Mouse (Mus musculus) embryonic facial prominence, embryonic 10.5 days (tissue): ENCODE data around the gene Tmppe. TPM values are rescaled to one million over a fixed set of nuclear protein-coding genes. Genes with fewer than 3 reads are reported as not detected.

Experiments used
- DNase-seq: peaks from one replicate; pipeline ENCODE4 v3.0.0-alpha.2; 2017; ENCODE audit warnings: low spot score
- H3K27ac ChIP-seq: fragments of 300-500 bp; sonication (generic); replicated peaks from 2 replicates; pipeline ENCODE4 v1.5.1; 2016; ENCODE audit warnings: mild to moderate bottlenecking
- H3K27me3 ChIP-seq: fragments of 300-500 bp; sonication (generic); replicated peaks from 2 replicates; pipeline ENCODE4 v1.6.1; 2016; ENCODE audit warnings: low read depth, mild to moderate bottlenecking; ENCODE audit not compliant: poor library complexity, severe bottlenecking
- H3K36me3 ChIP-seq: fragments of 300-500 bp; sonication (generic); replicated peaks from 2 replicates; pipeline ENCODE4 v1.6.1; 2016; ENCODE audit warnings: mild to moderate bottlenecking, moderate library complexity
- H3K4me1 ChIP-seq: fragments of 300-500 bp; sonication (generic); 2 replicates; pipeline ENCODE4 v1.6.1; 2016
- H3K4me3 ChIP-seq: fragments of 300-500 bp; sonication (generic); 2 replicates; pipeline ENCODE4 v1.5.1; 2016; ENCODE audit warnings: mild to moderate bottlenecking, moderate library complexity
- H3K9me3 ChIP-seq: fragments of 300-500 bp; sonication (generic); 2 replicates; pipeline ENCODE4 v1.6.1; 2016; ENCODE audit warnings: mild to moderate bottlenecking
- WGBS: fragments of 180-500 bp; shearing (Covaris S2); methylation state at CpG from one replicate; pipeline ENCODE4 v1.1.7; 2016; 5-methylcytosine and 5-hydroxymethylcytosine counted together
- polyA plus RNA-seq: library from polyadenylated mRNA; unstranded; fragments of >200 nt; fragmentation: Nextera tagmentation; extraction: Ambion mirVana; gene quantifications from 2 replicates; pipeline ENCODE4 v1.2.1, GENCODE M21; 2016

Tmppe gene
- polyA plus RNA-seq, 1 experiment from 2014 or later: 11.8 TPM

- H3K4me1 ChIP-seq: no peaks in the 10 kb centered on the region
- H3K4me3 ChIP-seq: no peak overlapping the region
- DNase-seq: no peak
- H3K9me3 ChIP-seq: peaks cover 8% of the 10 kb centered on the region
- WGBS: 86% methylated on average over 5 of the region's 5 CpGs
- no peaks in the 10 kb centered on the region for H3K27me3 ChIP-seq
- no peak overlapping the region for H3K27ac ChIP-seq
- H3K36me3 ChIP-seq: peaks cover 46% of the 10 kb centered on the region
These were observed 25.3 kb downstream of the Tmppe start for GRCm38 (mm10) chr9:114426201-114426600.

GRCm38 (mm10) chr9:114427425-114427824 is 26.5 kb downstream of the Tmppe start:
- Histone ChIP-seq H3K36me3 (peaks cover 47% of the 10 kb centered on the region), H3K4me1 (no peaks in the 10 kb centered on the region), H3K9me3 (peaks cover 8% of the 10 kb centered on the region), H3K27me3 (no peaks in the 10 kb centered on the region), H3K4me3 (no peak overlapping the region), H3K27ac (no peak overlapping the region)
- DNase-seq: no peak
- 88% methylated on average over 8 of the region's 8 CpGs for WGBS

- Histone ChIP-seq H3K4me3 (no peak overlapping the region), H3K9me3 (peaks cover 8% of the 10 kb centered on the region), H3K27ac (no peak overlapping the region), H3K4me1 (no peaks in the 10 kb centered on the region), H3K27me3 (no peaks in the 10 kb centered on the region), H3K36me3 (peaks cover 51% of the 10 kb centered on the region)
- DNase-seq: no peak
- 89% methylated on average over 12 of the region's 12 CpGs for WGBS
These were observed 27.4 kb downstream of the Tmppe start for GRCm38 (mm10) chr9:114428103-114428834.

- no peaks in the 10 kb centered on the region for H3K27me3 ChIP-seq
- DNase-seq: no peak
- H3K27ac ChIP-seq: no peak overlapping the region
- H3K4me3 ChIP-seq: no peak overlapping the region
- 81% methylated on average over 2 of the region's 2 CpGs for WGBS
- peaks cover 8% of the 10 kb centered on the region; the same call in 1 of the 2 replicates for H3K9me3 ChIP-seq
- H3K36me3 ChIP-seq: peaks cover 31% of the 10 kb centered on the region
- no peaks in the 10 kb centered on the region for H3K4me1 ChIP-seq
These were observed 34.8 kb downstream of the Tmppe start for GRCm38 (mm10) chr9:114435668-114436067.

- no peaks in the 10 kb centered on the region for H3K4me1 ChIP-seq
- H3K4me3 ChIP-seq: no peak overlapping the region
- peaks cover 8% of the 10 kb centered on the region; the same call in 1 of the 2 replicates for H3K9me3 ChIP-seq
- DNase-seq: no peak
- WGBS: 87% methylated on average over 10 of the region's 10 CpGs
- peaks cover 21% of the 10 kb centered on the region for H3K36me3 ChIP-seq
- H3K27ac ChIP-seq: no peak overlapping the region
- H3K27me3 ChIP-seq: no peaks in the 10 kb centered on the region
These were observed 39.6 kb downstream of the Tmppe start for GRCm38 (mm10) chr9:114440548-114440947.

GRCm38 (mm10) chr9:114442225-114442624 is 41.3 kb downstream of the Tmppe start:
- H3K4me3 ChIP-seq: no peak overlapping the region
- H3K36me3 ChIP-seq: peaks cover 12% of the 10 kb centered on the region; the same call in 1 of the 2 replicates
- no peak for DNase-seq
- H3K4me1 ChIP-seq: no peaks in the 10 kb centered on the region
- H3K27me3 ChIP-seq: no peaks in the 10 kb centered on the region
- no peaks in the 10 kb centered on the region for H3K9me3 ChIP-seq
- H3K27ac ChIP-seq: no peak overlapping the region
- 88% methylated on average over 9 of the region's 9 CpGs for WGBS

GRCm38 (mm10) chr9:114442893-114443292 is 42.0 kb downstream of the Tmppe start:
- no peak overlapping the region for H3K4me3 ChIP-seq
- H3K4me1 ChIP-seq: no peaks in the 10 kb centered on the region
- peaks cover 8% of the 10 kb centered on the region; the same call in 1 of the 2 replicates for H3K36me3 ChIP-seq
- DNase-seq: no peak
- WGBS: 89% methylated on average over 9 of the region's 9 CpGs
- no peak overlapping the region for H3K27ac ChIP-seq
- no peaks in the 10 kb centered on the region for H3K9me3 ChIP-seq
- no peaks in the 10 kb centered on the region for H3K27me3 ChIP-seq

- H3K9me3 ChIP-seq: no peaks in the 10 kb centered on the region
These were observed 42.4 kb downstream of the Tmppe start for GRCm38 (mm10) chr9:114443351-114443750.

GRCm38 (mm10) chr9:114446887-114447286 is 46.0 kb downstream of the Tmppe start:
- 93% methylated on average over 8 of the region's 8 CpGs for WGBS
- DNase-seq: no peak
- Histone ChIP-seq H3K27me3 (no peaks in the 10 kb centered on the region), H3K4me1 (no peaks in the 10 kb centered on the region), H3K27ac (no peak overlapping the region), H3K4me3 (no peak overlapping the region), H3K9me3 (no peaks in the 10 kb centered on the region), H3K36me3 (0 out of 2 replicates have a peak, but pooled peaks cover 7% of the 10 kb centered on the region)

More at GRCm38 (mm10) chr9:114443351-114443750, 42.4 kb downstream of the Tmppe start:
- Histone ChIP-seq H3K4me3 (no peak overlapping the region), H3K4me1 (no peaks in the 10 kb centered on the region), H3K27me3 (no peaks in the 10 kb centered on the region), H3K27ac (no peak overlapping the region), H3K36me3 (0 out of 2 replicates have a peak, but pooled peaks cover 7% of the 10 kb centered on the region)
- 87% methylated on average over 8 of the region's 8 CpGs for WGBS
- no peak for DNase-seq

- no peak overlapping the region for H3K4me3 ChIP-seq
- no peak overlapping the region for H3K27ac ChIP-seq
- H3K4me1 ChIP-seq: no peaks in the 10 kb centered on the region
- WGBS: 87% methylated on average over 5 of the region's 5 CpGs
- DNase-seq: no peak
- H3K9me3 ChIP-seq: no peaks in the 10 kb centered on the region
- no peaks in the 10 kb centered on the region for H3K27me3 ChIP-seq
- H3K36me3 ChIP-seq: no peaks in the 10 kb centered on the region
These were observed 47.8 kb downstream of the Tmppe start for GRCm38 (mm10) chr9:114448700-114449099.

GRCm38 (mm10) chr9:114449120-114449754 is 48.3 kb downstream of the Tmppe start:
- WGBS: 90% methylated on average over 13 of the region's 13 CpGs
- Histone ChIP-seq H3K27ac (no peak overlapping the region), H3K4me1 (no peaks in the 10 kb centered on the region), H3K36me3 (no peaks in the 10 kb centered on the region), H3K27me3 (no peaks in the 10 kb centered on the region), H3K4me3 (no peak overlapping the region), H3K9me3 (no peaks in the 10 kb centered on the region)
- DNase-seq: no peak

- WGBS: 87% methylated on average over 7 of the region's 7 CpGs
- H3K36me3 ChIP-seq: peaks cover 8% of the 10 kb centered on the region; the same call in 1 of the 2 replicates
- H3K4me3 ChIP-seq: no peak overlapping the region
- DNase-seq: no peak
- no peaks in the 10 kb centered on the region for H3K27me3 ChIP-seq
- no peak overlapping the region for H3K27ac ChIP-seq
- H3K4me1 ChIP-seq: peaks cover 12% of the 10 kb centered on the region
- H3K9me3 ChIP-seq: no peaks in the 10 kb centered on the region
These were observed 50.7 kb downstream of the Tmppe start for GRCm38 (mm10) chr9:114451615-114452014.

- no peaks in the 10 kb centered on the region for H3K9me3 ChIP-seq
- H3K27ac ChIP-seq: no peak overlapping the region
- H3K27me3 ChIP-seq: no peaks in the 10 kb centered on the region
- no peak overlapping the region for H3K4me3 ChIP-seq
- peaks cover 13% of the 10 kb centered on the region for H3K4me1 ChIP-seq
- peaks cover 10% of the 10 kb centered on the region for H3K36me3 ChIP-seq
- 92% methylated on average over 6 of the region's 6 CpGs for WGBS
- DNase-seq: no peak
These were observed 51.5 kb downstream of the Tmppe start for GRCm38 (mm10) chr9:114452418-114452817.
